ENCODE assay signal across 14 mouse cellular contexts in the genomic region with DNA sequence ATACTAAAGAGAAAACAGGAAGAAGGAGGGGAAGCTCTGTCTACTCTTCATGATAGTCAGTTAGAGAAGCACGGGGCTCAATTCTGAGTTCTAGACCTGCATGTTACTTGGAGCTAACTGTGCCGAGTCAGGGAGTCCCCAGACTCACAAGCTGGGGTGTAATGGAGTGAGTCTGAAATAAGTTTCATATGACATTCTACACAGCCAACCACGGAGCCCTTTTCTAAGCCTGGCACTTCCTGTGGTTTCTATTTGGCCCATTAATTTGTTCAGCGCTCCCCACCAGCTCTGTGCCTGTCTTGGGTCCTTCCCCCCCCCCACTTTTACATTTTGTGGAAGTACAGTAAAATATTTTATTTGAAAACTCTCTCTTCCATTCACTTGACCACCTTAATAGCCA. TPM values are rescaled to one million over a fixed set of nuclear protein-coding genes. Genes with fewer than 3 reads are reported as not detected.
DNase-seq lines count a peak whose midpoint lies in the region; ATAC-seq and TF ChIP-seq lines count a peak whose summit lies in the region.
"Had no signal": no experiment of that assay in that cellular context is flagged by ENCODE, and none has a peak within 500 bp of the region (broad histone marks: within the 10 kb centered on the region; RNA-seq: fewer than 3 reads in every experiment).

No protein-coding gene starts in this region.

- no peak for TF ChIP-seq CTCF in hindbrain, postnatal 0 days (IDR thresholded peaks at IDR 0.05; ENCODE audit: low read depth)

- intact Hi-C loops in left cerebral cortex, postnatal 36 days (cut with DNase I): no loop called here

- H3K4me2 ChIP-seq in hindbrain, embryonic 13.5 days: no peak overlapping the region
- no peak overlapping the region for H3K4me2 ChIP-seq in hindbrain, postnatal 0 days (ENCODE audit: low read depth, low read length)
- peak overlapping the region; percentile 71 for H3K4me2 ChIP-seq in liver, embryonic 15.5 days
- H3K4me2 ChIP-seq: embryonic facial prominence, embryonic 12.5 days had no signal

- ATAC-seq in hindbrain, embryonic 13.5 days (ENCODE audit: low FRiP score): no peak
- ATAC-seq in hindbrain, postnatal 0 days: no peak
- ATAC-seq in common myeloid progenitor, adult 5-6 weeks (replicated peaks; ENCODE audit: low read depth, poor library complexity, severe bottlenecking): 0 out of 2 replicates have a peak, but pooled peaks have one; percentile 6
- no peak for ATAC-seq in liver, embryonic 15.5 days (ENCODE audit: insufficient read depth)
- ATAC-seq: intestine, postnatal 0 days had no signal

- 0 out of 2 replicates have a peak overlapping the region, but pooled peaks have one; percentile 9 for H3K27ac ChIP-seq in hindbrain, embryonic 13.5 days
- H3K27ac ChIP-seq in hindbrain, postnatal 0 days: no peak overlapping the region
- H3K27ac ChIP-seq in liver, embryonic 15.5 days (replicated peaks): peak overlapping the region; percentile 88
- H3K27ac ChIP-seq: embryonic facial prominence, embryonic 12.5 days; heart, adult 2 months; limb, embryonic 10.5 days had no signal

- H3K4me3 ChIP-seq in hindbrain, embryonic 13.5 days: no peak overlapping the region
- no peak overlapping the region for H3K4me3 ChIP-seq in hindbrain, postnatal 0 days (ENCODE audit: low read length)
- no peak overlapping the region for H3K4me3 ChIP-seq in liver, embryonic 15.5 days (replicated peaks)
- H3K4me3 ChIP-seq: embryonic facial prominence, embryonic 12.5 days; heart, adult 2 months; limb, embryonic 10.5 days; midbrain, embryonic 10.5 days had no signal

- DNase-seq in hindbrain, postnatal 0 days (ENCODE audit: low spot score): no peak
- peak; percentile 35 to 44 for DNase-seq in B cell, adult 2 months
- DNase-seq in layer of hippocampus, adult 18-20 months (ENCODE audit: low spot score in 2 of 2): no peak
- DNase-seq in left cerebral cortex, postnatal 36 days (ENCODE audit: low spot score in 2 of 2): no peak
- DNase-seq in lung, postnatal 36 days: no peak
- DNase-seq: heart, adult 2 months; kidney, postnatal 25 days had no signal

- no peaks in the 10 kb centered on the region for H3K9me3 ChIP-seq in hindbrain, embryonic 13.5 days
- no peaks in the 10 kb centered on the region for H3K9me3 ChIP-seq in hindbrain, postnatal 0 days (ENCODE audit: low read length)
- H3K9me3 ChIP-seq in liver, embryonic 15.5 days (replicated peaks): no peaks in the 10 kb centered on the region
- H3K9me3 ChIP-seq: embryonic facial prominence, embryonic 12.5 days; limb, embryonic 10.5 days; midbrain, embryonic 10.5 days had no signal

- peaks cover 17% of the 10 kb centered on the region for H3K4me1 ChIP-seq in hindbrain, embryonic 13.5 days (replicated peaks)
- H3K4me1 ChIP-seq in hindbrain, postnatal 0 days (ENCODE audit: insufficient read depth, low read length): no peaks in the 10 kb centered on the region
- H3K4me1 ChIP-seq in liver, embryonic 15.5 days (replicated peaks): peaks cover 84% of the 10 kb centered on the region

- H3K27me3 ChIP-seq in hindbrain, embryonic 13.5 days: no peaks in the 10 kb centered on the region
- H3K27me3 ChIP-seq in hindbrain, postnatal 0 days (ENCODE audit: insufficient read depth, low read length): no peaks in the 10 kb centered on the region
- H3K27me3 ChIP-seq in liver, embryonic 15.5 days: no peaks in the 10 kb centered on the region
- H3K27me3 ChIP-seq: embryonic facial prominence, embryonic 12.5 days had no signal

- peaks cover 14% of the 10 kb centered on the region for H3K36me3 ChIP-seq in hindbrain, embryonic 13.5 days
- H3K36me3 ChIP-seq in hindbrain, postnatal 0 days (ENCODE audit: insufficient read depth, low read length): peaks cover 5% of the 10 kb centered on the region; the same call in 1 of the 2 replicates
- H3K36me3 ChIP-seq in liver, embryonic 15.5 days (replicated peaks): no peaks in the 10 kb centered on the region
- H3K36me3 ChIP-seq: embryonic facial prominence, embryonic 12.5 days; limb, embryonic 10.5 days had no signal

- WGBS in hindbrain, embryonic 13.5 days: 81% methylated on average over 4 of the region's 4 CpGs
- WGBS in hindbrain, postnatal 0 days: 83% methylated on average over 4 of the region's 4 CpGs
- WGBS in liver, embryonic 15.5 days (ENCODE audit: insufficient replicate concordance): 34% methylated on average over 4 of the region's 4 CpGs

- no peak overlapping the region for H3K9ac ChIP-seq in hindbrain, embryonic 13.5 days
- no peak overlapping the region for H3K9ac ChIP-seq in hindbrain, postnatal 0 days (replicated peaks; ENCODE audit: low read length)
- no peak overlapping the region for H3K9ac ChIP-seq in liver, embryonic 15.5 days
- H3K9ac ChIP-seq: embryonic facial prominence, embryonic 12.5 days had no signal

RNA-seq across cellular contexts. Expression of a gene that starts 27.3 kb away (rescaled TPM):
- polyA plus RNA-seq in hindbrain, embryonic 13.5 days (2015; fragmentation: Nextera tagmentation; extraction: Ambion mirVana): 6.8 and 7.3 TPM in 2 replicates
- 54.2 and 54.5 TPM in 2 replicates for total RNA-seq in hindbrain, postnatal 0 days (2014; rRNA removed)
- 8.7 and 9.9 TPM in 2 replicates for polyA plus RNA-seq in hindbrain, postnatal 0 days (2015; fragmentation: Nextera tagmentation; extraction: Ambion mirVana)
- 59.0 and 61.7 TPM in 2 replicates for total RNA-seq in common myeloid progenitor, adult 5-6 weeks (2017)
- polyA plus RNA-seq in liver, embryonic 15.5 days (2015; fragmentation: Nextera tagmentation; extraction: Ambion mirVana): 2.1 and 2.2 TPM in 2 replicates
- total RNA-seq in layer of hippocampus, adult 18-20 months (2021): 10 to 100 TPM; 34.8 to 38.2 TPM
- total RNA-seq in left cerebral cortex, postnatal 36 days (2021): 10 to 100 TPM; 37.2 to 47.8 TPM

Comparison
In these comparisons a context has a peak if more than half of its experiments do, and no peak if none do; other contexts are left out.
1. DNase-seq: peak in B cell, adult 2 months (2 of 2); none in hindbrain, postnatal 0 days (single experiment), layer of hippocampus, adult 18-20 months (0 of 2), left cerebral cortex, postnatal 36 days (0 of 2) and lung, postnatal 36 days (single experiment).